Mouse (Mus musculus) embryonic stem cell, embryonic (primary cell): Measurements from ENCODE around the gene Mrtfb.

Experiments used
- CTCF ChIA-PET, 4 experiments: fragments of 300-600 bp in 2 of 4; fragments of 350-600 bp in 2 of 4; sonication (Branson Sonifier 250); formaldehyde crosslinking; loops; one replicate each; lab custom pipeline; 2022; ENCODE audit warnings: inconsistent platforms in 2 of 4; lab: Charles Lee
- POLR2A ChIA-PET, 4 experiments: fragments of 300-600 bp in 2 of 4; fragments of 350-600 bp in 2 of 4; sonication (Branson Sonifier 250); formaldehyde crosslinking; loops; one replicate each; lab custom pipeline; 2022; ENCODE audit warnings: antibody characterized with exemption in 4 of 4, inconsistent platforms in 1 of 4; lab: Charles Lee

Gene Mrtfb

GRCm38 (mm10) chr16:13451991-13452390 lies 195.7 kb downstream of the Mrtfb start:
- ChIA-PET CTCF (interaction anchor here in 3 of 4 experiments (0.6 to 1.7 kb wide), 3 partner anchors 12 to 56 kb away, joined by 4 to 7 read pairs (median 5); no protein-coding TSS in a partner anchor), POLR2A (interaction anchor here in 2 of 4 experiments (1.0 to 3.4 kb wide), 4 partner anchors 8 to 15 kb away, joined by 3 to 14 read pairs (median 3); no protein-coding TSS in a partner anchor)

- ChIA-PET CTCF (interaction anchor here in 2 of 4 experiments (0.6 to 1.4 kb wide), 2 partner anchors 12 to 334 kb away, joined by 4 to 5 read pairs; no protein-coding TSS in a partner anchor), POLR2A (interaction anchor here in 2 of 4 experiments (1.0 to 3.4 kb wide), 4 partner anchors 14 to 323 kb away, joined by 3 to 14 read pairs (median 4); no protein-coding TSS in a partner anchor)
Observed at GRCm38 (mm10) chr16:13452661-13453060, 196.4 kb downstream of the Mrtfb start.

GRCm38 (mm10) chr16:13454026-13454600 lies 197.8 kb downstream of the Mrtfb start:
- POLR2A ChIA-PET: interaction anchor here in 1 of 4 experiments (1.4 kb wide), 1 partner anchor 324 kb away, joined by 3 read pairs; no protein-coding TSS in a partner anchor
- CTCF ChIA-PET: interaction anchor here in 1 of 4 experiments (0.7 to 1.0 kb wide), 2 partner anchors 14 to 29 kb away, joined by 3 to 4 read pairs; no protein-coding TSS in a partner anchor

- ChIA-PET POLR2A (no interaction called here), CTCF (no interaction called here)
Observed at GRCm38 (mm10) chr16:13455560-13455959, 199.3 kb downstream of the Mrtfb start.

- POLR2A ChIA-PET: interaction anchor here in 1 of 4 experiments (0.5 to 1.9 kb wide), 2 partner anchors 10 to 170 kb away, joined by 3 to 7 read pairs; no protein-coding TSS in a partner anchor
- CTCF ChIA-PET: no interaction called here
Observed at GRCm38 (mm10) chr16:13458556-13458955, 202.3 kb downstream of the Mrtfb start.

GRCm38 (mm10) chr16:13460071-13460470 lies 203.8 kb downstream of the Mrtfb start:
- POLR2A ChIA-PET: interaction anchor here in 1 of 4 experiments (1.2 kb wide), 1 partner anchor 9 kb away, joined by 3 read pairs; no protein-coding TSS in a partner anchor
- CTCF ChIA-PET: interaction anchor here in 1 of 4 experiments (1.0 kb wide), 1 partner anchor 9 kb away, joined by 3 read pairs; no protein-coding TSS in a partner anchor

- ChIA-PET POLR2A (interaction anchor here in 1 of 4 experiments (1.2 kb wide), 1 partner anchor 10 kb away, joined by 3 read pairs; no protein-coding TSS in a partner anchor), CTCF (no interaction called here)
Observed at GRCm38 (mm10) chr16:13460777-13461408, 204.6 kb downstream of the Mrtfb start.

- ChIA-PET POLR2A (interaction anchor here in 2 of 4 experiments (0.7 kb wide), 2 partner anchors 27 to 123 kb away, joined by 3 read pairs; no protein-coding TSS in a partner anchor), CTCF (interaction anchor here (0.6 to 1.0 kb wide), 5 partner anchors 25 to 306 kb away, joined by 3 to 5 read pairs (median 4); no protein-coding TSS in a partner anchor)
Observed at GRCm38 (mm10) chr16:13464662-13465061, 208.4 kb downstream of the Mrtfb start.
